Mouse (Mus musculus) cerebellum, adult 2 months (tissue): ENCODE data around the gene Rad51c. TPM values are rescaled to one million over a fixed set of nuclear protein-coding genes. Genes with fewer than 3 reads are reported as not detected.

ENCODE experiments used
- DNase-seq, 2 experiments: peaks; one replicate each; pipeline ENCODE4 v3.0.0; 2021
- H3K27ac ChIP-seq: fragments of 200-500 bp; 2 replicates; pipeline ENCODE4 v1.5.1; 2012; ENCODE audit warnings: low read length, control low read depth, inconsistent platforms; ENCODE audit not compliant: insufficient read depth
- H3K27me3 ChIP-seq: fragments of 200-500 bp; 2 replicates; pipeline ENCODE4 v1.6.1; 2012; ENCODE audit warnings: inconsistent platforms, mild to moderate bottlenecking, low read length, moderate library complexity; ENCODE audit not compliant: control insufficient read depth, insufficient read depth
- H3K4me1 ChIP-seq: fragments of 200-500 bp; 2 replicates; pipeline ENCODE4 v1.6.1; 2011; ENCODE audit warnings: low read length; ENCODE audit not compliant: control insufficient read depth, insufficient read depth
- H3K4me3 ChIP-seq: fragments of 200-500 bp; replicated peaks from 2 replicates; pipeline ENCODE3; 2011; ENCODE audit warnings: mild to moderate bottlenecking, low read depth, low read length, control low read depth; ENCODE audit not compliant: insufficient read depth
- CTCF ChIP-seq: fragments of 200-500 bp; IDR thresholded peaks from 2 replicates; pipeline ENCODE4 v1.5.1; 2011; ENCODE audit warnings: low read depth, mild to moderate bottlenecking, control low read depth, low read length, moderate library complexity, borderline replicate concordance; ENCODE audit not compliant: insufficient read depth
- POLR2A ChIP-seq: fragments of 200-500 bp; IDR thresholded peaks from 2 replicates; pipeline ENCODE4 v1.6.1; 2011; ENCODE audit warnings: low read length, control low read depth, borderline replicate concordance; ENCODE audit not compliant: insufficient read depth
- WGBS: fragments of 180-500 bp; shearing (Covaris S2); methylation state at CpG from one replicate; pipeline ENCODE4 v1.1.7; 2018; 5-methylcytosine and 5-hydroxymethylcytosine counted together
- polyA plus RNA-seq: library from polyadenylated mRNA; depleted of rRNA; stranded (reverse); fragments of >200 nt; gene quantifications from 2 replicates; pipeline ENCODE4 v1.2.3, GENCODE M21; 2012; rRNA removed

The Rad51c gene
- polyA plus RNA-seq, 1 experiment = 4.5 TPM

GRCm38 (mm10) chr11:87367061-87367460 is 37.7 kb downstream of the Rad51c start:
- 87% methylated on average over 7 of the region's 7 CpGs for WGBS
- H3K4me1 ChIP-seq = no peaks in the 10 kb centered on the region
- H3K27ac ChIP-seq = no peak overlapping the region
- DNase-seq = no peak
- no peaks in the 10 kb centered on the region; the same call in 1 of the 2 replicates for H3K27me3 ChIP-seq
- TF ChIP-seq POLR2A (no peak), CTCF (no peak)
- no peak overlapping the region for H3K4me3 ChIP-seq

- TF ChIP-seq CTCF = no peak
- TF ChIP-seq POLR2A = no peak
- 96% methylated on average over 5 of the region's 5 CpGs for WGBS
- DNase-seq = no peak
Observed at GRCm38 (mm10) chr11:87365120-87365519, 39.6 kb downstream of the Rad51c start.

DNA sequence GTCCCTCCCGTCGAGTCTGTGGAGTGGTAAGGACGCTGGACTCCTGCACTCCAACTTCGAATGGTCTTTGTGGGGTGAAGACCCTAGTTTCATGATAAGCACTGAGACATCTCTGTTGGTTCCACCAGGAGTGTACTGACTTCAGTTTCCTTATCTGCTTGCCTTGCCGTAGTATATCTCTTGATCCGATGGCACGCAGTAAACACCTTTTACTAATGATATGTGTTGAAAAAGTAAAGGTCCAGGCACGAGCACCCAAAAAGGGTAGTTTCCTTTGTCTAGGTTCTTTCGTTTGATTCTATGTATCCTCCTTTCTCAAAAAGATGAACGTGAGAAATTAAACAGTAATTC is 45.5 kb downstream of the Rad51c start:
- WGBS = 10% methylated on average over 10 of the region's 10 CpGs
- no peaks in the 10 kb centered on the region for H3K4me1 ChIP-seq
- H3K27ac ChIP-seq = no peak overlapping the region
- TF ChIP-seq POLR2A = no peak
- TF ChIP-seq CTCF = no peak
- DNase-seq = no peak
- peak overlapping the region; percentile 90 for H3K4me3 ChIP-seq
- H3K27me3 ChIP-seq = no peaks in the 10 kb centered on the region; the same call in 1 of the 2 replicates

More at GRCm38 (mm10) chr11:87365120-87365519, 39.6 kb downstream of the Rad51c start:
- Histone ChIP-seq H3K4me3 (no peak overlapping the region), H3K4me1 (no peaks in the 10 kb centered on the region), H3K27me3 (no peaks in the 10 kb centered on the region; the same call in 1 of the 2 replicates), H3K27ac (no peak overlapping the region)

DNA sequence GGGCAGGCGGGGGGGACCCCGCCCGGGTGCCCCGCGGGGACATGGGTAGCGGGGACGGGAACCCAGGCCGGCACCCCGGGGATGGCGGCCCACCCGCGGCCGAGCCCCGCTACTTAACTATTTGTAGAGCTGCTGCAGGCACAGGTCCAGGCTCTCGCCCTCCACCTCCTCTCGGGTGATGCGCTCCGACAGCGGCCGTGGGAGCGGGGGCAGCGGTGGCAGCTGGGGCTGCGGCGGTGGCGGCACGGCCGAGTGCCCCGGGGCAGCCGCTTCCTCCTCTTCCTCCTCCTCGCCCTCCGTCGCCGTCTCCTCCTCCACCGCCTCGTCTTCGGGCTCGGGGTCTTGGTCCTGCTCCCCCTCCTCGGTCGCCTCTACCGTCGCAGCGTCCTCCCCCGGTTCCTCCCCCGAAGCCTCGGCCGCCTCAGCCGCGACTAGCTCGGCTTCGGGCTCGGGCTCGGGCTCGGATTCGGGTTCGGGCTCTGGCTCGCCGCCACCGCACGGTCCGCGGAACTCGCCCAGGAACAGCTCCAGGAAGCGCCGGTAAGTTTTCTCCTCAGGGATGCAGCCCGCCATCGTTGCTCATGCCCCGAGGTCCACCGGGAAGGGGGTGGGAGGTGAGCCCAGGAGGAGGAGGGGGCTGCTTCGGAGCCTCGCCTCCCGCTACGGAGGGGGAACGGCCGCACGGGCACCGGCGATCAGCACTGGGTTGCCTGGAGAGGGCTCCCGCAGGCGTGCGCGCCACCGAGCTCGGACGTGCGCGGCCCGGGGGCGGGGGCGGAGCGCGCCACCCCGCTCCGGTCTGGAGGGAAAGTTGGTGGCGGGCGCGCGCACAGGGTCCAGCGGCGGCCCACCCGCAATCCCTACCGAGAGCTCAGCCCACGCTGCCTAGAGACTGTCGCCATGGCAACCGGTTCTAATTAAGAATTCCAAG is 46.2 kb downstream of the Rad51c start, which contains the start of gene Ppm1e:
TSS of gene Ppm1e (minus strand) at position 693 of the 931 bp plus-strand sequence.
- DNase-seq = peak; percentile 71
- no peaks in the 10 kb centered on the region; the same call in 1 of the 2 replicates for H3K27me3 ChIP-seq
- WGBS = under 1% methylated on average over 93 of the region's 104 CpGs
- no peak within 1 kb of the TSS; the same call in 1 of the 2 replicates for H3K27ac ChIP-seq
- TF ChIP-seq CTCF (no peak), POLR2A (peak; percentile 46; the same call in 1 of the 2 replicates)
- no peaks in the 10 kb centered on the region for H3K4me1 ChIP-seq
- H3K4me3 ChIP-seq = peak within 1 kb of the TSS; percentile 90

DNA sequence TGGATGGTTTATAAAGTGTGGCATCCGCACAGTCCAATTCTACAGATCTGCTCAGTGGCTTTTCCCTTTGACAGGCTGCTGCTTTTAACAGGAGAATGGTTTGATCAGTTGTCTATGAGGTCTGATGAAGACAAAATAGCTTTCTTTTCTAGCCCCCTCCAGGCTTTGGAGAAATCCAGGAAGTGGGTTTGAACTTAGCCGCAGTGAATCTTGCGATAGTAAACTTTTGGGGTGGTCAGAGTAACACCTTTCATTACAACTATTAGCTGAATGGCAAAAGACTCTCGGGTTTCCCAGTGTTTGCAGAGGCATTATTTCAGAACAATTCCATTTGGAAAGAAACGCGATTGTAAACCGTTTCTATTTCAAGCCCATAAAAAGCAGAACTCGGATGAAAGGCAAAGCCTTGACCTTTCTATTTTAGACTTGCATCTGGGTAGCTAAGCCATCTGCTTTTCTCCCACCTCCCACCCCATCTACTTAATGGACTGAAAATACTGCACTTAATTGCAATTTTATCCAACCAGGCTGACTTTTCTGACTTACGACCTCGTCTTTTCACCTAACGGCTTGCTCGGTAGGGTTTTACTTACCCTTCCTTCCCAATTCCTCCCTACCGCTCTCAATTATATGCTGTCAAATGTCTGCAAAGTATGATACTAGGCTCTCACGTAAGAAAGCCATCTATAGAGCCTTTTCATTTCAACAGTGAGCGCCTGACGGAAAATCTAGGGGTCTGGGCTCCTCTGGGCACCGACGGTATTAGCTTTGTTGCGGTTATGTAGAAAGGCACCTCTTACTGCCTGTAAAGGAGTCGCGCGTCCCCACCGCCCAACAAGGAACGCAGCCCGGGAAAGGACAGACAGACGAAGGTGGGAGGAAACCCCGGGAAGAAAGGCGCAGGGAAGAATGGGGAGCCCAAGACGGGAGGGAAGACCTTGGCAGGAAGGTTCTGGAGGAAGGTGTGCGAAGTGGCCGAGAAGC is 47.1 kb downstream of the Rad51c start:
- WGBS = 9% methylated on average over 31 of the region's 31 CpGs
- Histone ChIP-seq H3K27me3 (no peaks in the 10 kb centered on the region; the same call in 1 of the 2 replicates), H3K4me1 (no peaks in the 10 kb centered on the region), H3K27ac (no peak overlapping the region), H3K4me3 (peak overlapping the region; percentile 90)
- peak; percentile 2 to 29 for DNase-seq
- TF ChIP-seq POLR2A (no peak), CTCF (no peak)

DNA sequence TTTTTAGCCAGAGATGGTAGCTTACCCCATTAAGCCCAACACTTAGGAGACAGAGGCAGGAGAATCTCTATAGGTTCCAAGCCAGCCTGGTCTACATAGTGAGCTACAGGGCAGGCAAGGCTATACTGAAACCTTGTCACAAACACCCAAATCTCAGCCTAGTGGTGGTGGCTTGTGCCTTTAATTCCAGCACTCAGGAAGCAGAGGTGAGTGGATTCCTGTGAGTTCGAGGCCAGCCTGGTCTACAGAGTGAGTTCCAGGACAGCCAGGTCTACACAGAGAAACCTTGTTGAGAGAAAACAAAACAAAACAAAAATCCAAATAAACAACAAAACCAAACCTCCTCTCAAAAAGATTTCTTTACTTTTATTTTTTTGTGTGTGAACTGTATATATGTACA is 49.9 kb downstream of the Rad51c start:
- WGBS = 100% methylated on average over 1 of the region's 1 CpGs
- H3K27ac ChIP-seq = no peak overlapping the region
- no peak overlapping the region for H3K4me3 ChIP-seq
- TF ChIP-seq CTCF (no peak), POLR2A (no peak)
- H3K27me3 ChIP-seq = no peaks in the 10 kb centered on the region; the same call in 1 of the 2 replicates
- no peak for DNase-seq
- no peaks in the 10 kb centered on the region for H3K4me1 ChIP-seq

- no peak overlapping the region for H3K27ac ChIP-seq
- H3K4me3 ChIP-seq = no peak overlapping the region
- H3K4me1 ChIP-seq = no peaks in the 10 kb centered on the region
- H3K27me3 ChIP-seq = no peaks in the 10 kb centered on the region; the same call in 1 of the 2 replicates
- no peak for DNase-seq
- WGBS = 93% methylated on average over 7 of the region's 7 CpGs
- TF ChIP-seq CTCF = no peak
- TF ChIP-seq POLR2A = no peak
Observed at GRCm38 (mm10) chr11:87353646-87354170, 51.0 kb downstream of the Rad51c start.

Other genes starting within 250 kb of the Rad51c start
- 26.6 and 31.3 TPM in 2 replicates for gene Ppm1e, start 45.9 kb downstream of the Rad51c start, polyA plus RNA-seq
- 0.87 and 0.98 TPM in 2 replicates for gene Tex14, start 111 bp upstream of the Rad51c start, polyA plus RNA-seq
- not detected in 2 replicates for gene Gm11492, start 161.7 kb upstream of the Rad51c start, polyA plus RNA-seq
- gene Sept4, start 163.9 kb upstream of the Rad51c start, polyA plus RNA-seq = 962 and 1,033 TPM in 2 replicates
- gene Mtmr4, start 187.2 kb upstream of the Rad51c start, polyA plus RNA-seq = 66.9 and 67.8 TPM in 2 replicates
- gene Hsf5, start 212.2 kb upstream of the Rad51c start, polyA plus RNA-seq = 0.36 and 0.43 TPM in 2 replicates